Mouse (Mus musculus) C2C12 (cell line): ENCODE results near the gene Olfr139.

Source experiments
- CEBPB ChIP-seq: IDR thresholded peaks from one replicate; pipeline ENCODE4 v1.6.1; 2011; ENCODE audit warnings: low read depth, mild to moderate bottlenecking, control low read depth, moderate library complexity
- CTCF ChIP-seq: IDR thresholded peaks from one replicate; pipeline ENCODE4 v1.5.1; 2011; ENCODE audit not compliant: control insufficient read depth, insufficient read depth, insufficient read length
- FOSL1 ChIP-seq: IDR thresholded peaks from one replicate; pipeline ENCODE4 v1.8.0; 2011; ENCODE audit warnings: mild to moderate bottlenecking, low read length; ENCODE audit not compliant: poor library complexity, insufficient read depth, severe bottlenecking
- MAX ChIP-seq: IDR thresholded peaks from one replicate; pipeline ENCODE4 v1.6.1; 2011; ENCODE audit warnings: mild to moderate bottlenecking, control low read depth
- MYOD1 ChIP-seq: IDR thresholded peaks from one replicate; pipeline ENCODE4 v1.6.1; 2011; ENCODE audit warnings: low read depth; ENCODE audit not compliant: control insufficient read depth, insufficient read length
- USF1 ChIP-seq: IDR thresholded peaks from one replicate; pipeline ENCODE4 v1.6.1; 2011; ENCODE audit warnings: low read depth, mild to moderate bottlenecking, control low read depth, moderate library complexity

GRCm38 (mm10) chr11:74056451-74056850, at the start of gene Olfr139, which contains the start of gene Olfr399:
- TF ChIP-seq CTCF (no peak), USF1 (no peak), MYOD1 (no peak), FOSL1 (no peak), CEBPB (no peak), MAX (no peak)
